ENCODE assay signal across 9 mouse cellular contexts in the genomic region with DNA sequence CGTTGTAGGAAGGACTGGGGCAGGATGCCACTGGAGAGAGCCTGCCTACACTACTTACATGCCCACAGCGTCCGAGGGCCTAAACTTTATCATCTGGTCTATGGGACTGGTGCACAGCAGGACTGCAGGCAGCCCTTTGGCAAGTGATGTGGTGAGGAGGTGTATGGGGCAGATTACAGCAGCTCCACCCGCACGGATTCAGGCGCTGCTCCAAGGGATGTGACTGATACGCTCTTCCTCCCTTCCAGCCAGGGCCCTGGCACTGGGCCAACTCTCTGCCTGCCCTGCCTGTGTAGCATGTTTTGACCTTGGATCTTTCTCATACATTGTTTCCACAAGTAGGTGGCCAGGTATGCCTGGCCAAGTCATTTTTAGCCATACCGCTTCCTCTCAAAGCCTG. TPM values are rescaled to one million over a fixed set of nuclear protein-coding genes. Genes with fewer than 3 reads are reported as not detected.
DNase-seq lines count a peak whose midpoint lies in the region; ATAC-seq and TF ChIP-seq lines count a peak whose summit lies in the region.
"Had no signal": no experiment of that assay in that cellular context is flagged by ENCODE, and none has a peak within 500 bp of the region (broad histone marks: within the 10 kb centered on the region; RNA-seq: fewer than 3 reads in every experiment).

No protein-coding gene starts in this region.

- TF ChIP-seq CTCF in thymus, adult 2 months (IDR thresholded peaks at IDR 0.05; ENCODE audit: borderline replicate concordance, control insufficient read depth, extremely low read depth, insufficient read depth, low read length, poor library complexity): no peak

- no peak for TF ChIP-seq POLR2A in thymus, adult 2 months (IDR thresholded peaks at IDR 0.05; ENCODE audit: control insufficient read depth, extremely low read depth, insufficient read depth, low read length, poor library complexity)

- H3K27me3 ChIP-seq in heart, embryonic 10.5 days (ENCODE audit: insufficient read depth, poor library complexity, severe bottlenecking): 0 out of 2 replicates have a peak, but pooled peaks cover 7% of the 10 kb centered on the region
- H3K27me3 ChIP-seq in kidney, embryonic 16.5 days (ENCODE audit: insufficient read depth, low read length): no peaks in the 10 kb centered on the region
- no peaks in the 10 kb centered on the region for H3K27me3 ChIP-seq in thymus, adult 2 months (ENCODE audit: control insufficient read depth, insufficient read depth, low read length)

- peak overlapping the region; percentile 31; the same call in 1 of the 2 replicates for H3K27ac ChIP-seq in heart, embryonic 10.5 days
- H3K27ac ChIP-seq in kidney, embryonic 16.5 days (ENCODE audit: low read length): peak overlapping the region; percentile 54; the same call in 1 of the 2 replicates
- H3K27ac ChIP-seq in thymus, adult 2 months (ENCODE audit: control insufficient read depth, insufficient read depth, low read length): no peak overlapping the region
- H3K27ac ChIP-seq: layer of hippocampus, adult 2 months had no signal

- no peak for ATAC-seq in kidney, embryonic 16.5 days (ENCODE audit: low FRiP score, low TSS enrichment)

- H3K4me2 ChIP-seq in kidney, embryonic 16.5 days (replicated peaks; ENCODE audit: low read depth, low read length): no peak overlapping the region

- DNase-seq in right cerebral cortex, adult 18-20 months: peak; percentile 34
- no peak for DNase-seq in right cerebral cortex, adult 2 months (ENCODE audit: low spot score in 2 of 2)
- DNase-seq in cerebellum, adult 18-20 months: peak; percentile 58 to 69
- no peak for DNase-seq in heart, embryonic 10.5 days (ENCODE audit: low spot score)
- DNase-seq in lung, postnatal 4 days: peak; percentile 77 to 86
- no peak for DNase-seq in thymus, adult 2 months
- no peak for DNase-seq in embryo, embryonic 10.5 days (ENCODE audit: low spot score)

- WGBS in heart, embryonic 10.5 days: 35% methylated on average over 8 of the region's 8 CpGs
- 40% methylated on average over 8 of the region's 8 CpGs for WGBS in kidney, embryonic 16.5 days
- WGBS in thymus, adult 2 months: 90% methylated on average over 8 of the region's 8 CpGs

- no peaks in the 10 kb centered on the region for H3K36me3 ChIP-seq in heart, embryonic 10.5 days
- peaks cover 7% of the 10 kb centered on the region; the same call in 1 of the 2 replicates for H3K36me3 ChIP-seq in kidney, embryonic 16.5 days (ENCODE audit: insufficient read depth, low read length)
- H3K36me3 ChIP-seq in thymus, adult 2 months (ENCODE audit: control insufficient read depth, insufficient read depth, low read length): no peaks in the 10 kb centered on the region

- no peak overlapping the region; the same call in 1 of the 2 replicates for H3K9ac ChIP-seq in kidney, embryonic 16.5 days (replicated peaks; ENCODE audit: low read length)

- peak overlapping the region; percentile 2; the same call in 1 of the 2 replicates for H3K4me3 ChIP-seq in heart, embryonic 10.5 days
- H3K4me3 ChIP-seq in kidney, embryonic 16.5 days (ENCODE audit: low read length): no peak overlapping the region
- no peak overlapping the region for H3K4me3 ChIP-seq in thymus, adult 2 months (ENCODE audit: control insufficient read depth, insufficient read depth, low read length)
- H3K4me3 ChIP-seq: layer of hippocampus, adult 2 months had no signal

- H3K4me1 ChIP-seq in heart, embryonic 10.5 days: peaks cover 36% of the 10 kb centered on the region
- H3K4me1 ChIP-seq in kidney, embryonic 16.5 days (ENCODE audit: insufficient read depth, low read length): peaks cover 39% of the 10 kb centered on the region
- no peaks in the 10 kb centered on the region for H3K4me1 ChIP-seq in thymus, adult 2 months (replicated peaks; ENCODE audit: control insufficient read depth, insufficient read depth, low read length)

- no peaks in the 10 kb centered on the region for H3K9me3 ChIP-seq in heart, embryonic 10.5 days
- no peaks in the 10 kb centered on the region for H3K9me3 ChIP-seq in kidney, embryonic 16.5 days (ENCODE audit: low read length)

RNA-seq across cellular contexts. Expression of a gene that starts 11.4 kb away (rescaled TPM):
- 11.8 and 14.6 TPM in 2 replicates for polyA plus RNA-seq in heart, embryonic 10.5 days (2016; fragmentation: Nextera tagmentation; extraction: Ambion mirVana)
- polyA plus RNA-seq in kidney, embryonic 16.5 days (2015; fragmentation: Nextera tagmentation; extraction: Ambion mirVana): 230 and 247 TPM in 2 replicates
- polyA plus RNA-seq in thymus, adult 2 months (2012; rRNA removed): 56.7 and 74.0 TPM in 2 replicates

RNA-seq across cellular contexts. Expression of a gene that starts 41.6 kb away (rescaled TPM):
- 569 and 680 TPM in 2 replicates for polyA plus RNA-seq in heart, embryonic 10.5 days (2016; fragmentation: Nextera tagmentation; extraction: Ambion mirVana)
- polyA plus RNA-seq in kidney, embryonic 16.5 days (2015; fragmentation: Nextera tagmentation; extraction: Ambion mirVana): 859 and 884 TPM in 2 replicates
- polyA plus RNA-seq in thymus, adult 2 months (2012; rRNA removed): 1,137 and 1,289 TPM in 2 replicates

RNA-seq across cellular contexts. Expression of a gene that starts 41.9 kb away (rescaled TPM):
- polyA plus RNA-seq in heart, embryonic 10.5 days (2016; fragmentation: Nextera tagmentation; extraction: Ambion mirVana): 34.2 and 35.0 TPM in 2 replicates
- 35.1 and 39.0 TPM in 2 replicates for polyA plus RNA-seq in kidney, embryonic 16.5 days (2015; fragmentation: Nextera tagmentation; extraction: Ambion mirVana)
- polyA plus RNA-seq in thymus, adult 2 months (2012; rRNA removed): 28.6 and 31.3 TPM in 2 replicates

Comparison
In these comparisons a context has a peak if more than half of its experiments do, and no peak if none do; other contexts are left out.
1. DNase-seq: peak in right cerebral cortex, adult 18-20 months (single experiment), cerebellum, adult 18-20 months (2 of 2) and lung, postnatal 4 days (2 of 2); none in right cerebral cortex, adult 2 months (0 of 2), heart, embryonic 10.5 days (single experiment), thymus, adult 2 months (single experiment) and embryo, embryonic 10.5 days (single experiment).